Mouse (Mus musculus): Measurements from ENCODE around the gene Foxc1.

Gene Foxc1

DNA sequence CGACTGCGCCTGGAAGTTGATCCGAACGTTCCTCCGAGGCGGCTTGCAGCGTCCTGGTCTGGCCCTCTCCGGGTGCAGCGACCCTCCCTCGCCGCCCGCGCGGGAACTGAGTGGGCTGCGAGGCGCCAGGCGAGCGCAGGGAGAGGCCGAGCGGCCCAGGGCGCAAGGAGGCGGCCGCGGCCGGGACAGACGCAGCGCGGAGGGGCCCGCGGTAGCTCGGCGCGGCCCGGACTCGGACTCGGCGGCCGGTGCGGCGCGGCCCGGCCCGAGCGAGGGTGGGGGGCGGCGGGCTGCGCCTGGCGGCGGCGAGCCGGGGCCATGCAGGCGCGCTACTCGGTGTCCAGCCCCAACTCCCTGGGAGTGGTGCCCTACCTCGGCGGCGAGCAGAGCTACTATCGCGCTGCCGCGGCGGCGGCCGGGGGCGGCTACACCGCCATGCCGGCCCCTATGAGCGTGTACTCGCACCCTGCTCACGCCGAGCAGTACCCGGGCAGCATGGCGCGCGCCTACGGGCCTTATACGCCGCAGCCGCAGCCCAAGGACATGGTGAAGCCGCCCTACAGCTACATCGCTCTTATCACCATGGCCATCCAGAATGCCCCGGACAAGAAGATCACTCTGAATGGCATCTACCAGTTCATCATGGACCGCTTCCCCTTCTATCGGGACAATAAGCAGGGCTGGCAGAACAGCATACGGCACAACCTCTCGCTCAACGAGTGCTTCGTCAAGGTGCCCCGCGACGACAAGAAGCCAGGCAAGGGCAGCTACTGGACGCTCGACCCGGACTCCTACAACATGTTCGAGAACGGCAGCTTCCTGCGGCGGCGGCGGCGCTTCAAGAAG lies 680 bp downstream of the Foxc1 start:
- DNase-seq = no peak

DNA sequence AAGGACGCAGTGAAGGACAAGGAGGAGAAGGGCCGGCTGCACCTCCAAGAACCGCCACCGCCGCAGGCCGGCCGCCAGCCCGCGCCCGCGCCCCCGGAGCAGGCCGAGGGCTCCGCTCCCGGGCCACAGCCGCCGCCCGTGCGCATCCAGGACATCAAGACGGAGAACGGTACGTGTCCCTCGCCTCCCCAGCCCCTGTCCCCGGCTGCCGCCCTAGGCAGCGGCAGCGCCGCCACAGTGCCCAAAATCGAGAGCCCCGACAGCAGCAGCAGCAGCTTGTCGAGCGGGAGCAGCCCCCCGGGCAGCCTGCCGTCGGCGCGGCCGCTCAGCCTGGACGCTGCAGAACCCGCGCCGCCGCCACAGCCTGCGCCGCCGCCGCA lies 1.3 kb downstream of the Foxc1 start:
- DNase-seq = no peak

DNA sequence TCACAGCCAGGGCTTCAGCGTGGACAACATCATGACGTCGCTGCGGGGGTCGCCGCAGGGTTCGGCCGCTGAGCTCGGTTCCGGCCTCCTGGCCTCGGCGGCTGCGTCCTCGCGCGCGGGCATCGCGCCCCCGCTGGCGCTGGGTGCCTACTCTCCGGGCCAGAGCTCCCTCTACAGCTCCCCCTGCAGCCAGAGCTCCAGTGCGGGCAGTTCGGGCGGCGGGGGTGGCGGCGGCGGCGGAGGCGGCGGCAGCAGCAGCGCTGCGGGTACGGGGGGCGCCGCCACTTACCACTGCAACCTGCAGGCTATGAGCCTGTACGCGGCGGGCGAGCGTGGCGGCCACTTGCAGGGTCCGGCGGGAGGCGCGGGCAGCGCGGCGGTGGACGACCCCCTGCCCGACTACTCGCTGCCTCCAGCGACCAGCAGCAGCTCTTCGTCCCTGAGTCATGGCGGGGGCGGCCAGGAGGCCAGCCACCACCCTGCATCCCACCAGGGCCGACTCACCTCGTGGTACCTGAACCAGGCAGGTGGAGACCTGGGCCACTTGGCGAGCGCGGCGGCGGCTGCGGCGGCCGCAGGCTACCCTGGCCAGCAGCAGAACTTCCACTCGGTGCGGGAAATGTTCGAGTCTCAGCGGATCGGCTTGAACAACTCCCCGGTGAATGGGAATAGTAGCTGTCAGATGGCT lies 1.8 kb downstream of the Foxc1 start:
- DNase-seq = peak; percentile 37

DNA sequence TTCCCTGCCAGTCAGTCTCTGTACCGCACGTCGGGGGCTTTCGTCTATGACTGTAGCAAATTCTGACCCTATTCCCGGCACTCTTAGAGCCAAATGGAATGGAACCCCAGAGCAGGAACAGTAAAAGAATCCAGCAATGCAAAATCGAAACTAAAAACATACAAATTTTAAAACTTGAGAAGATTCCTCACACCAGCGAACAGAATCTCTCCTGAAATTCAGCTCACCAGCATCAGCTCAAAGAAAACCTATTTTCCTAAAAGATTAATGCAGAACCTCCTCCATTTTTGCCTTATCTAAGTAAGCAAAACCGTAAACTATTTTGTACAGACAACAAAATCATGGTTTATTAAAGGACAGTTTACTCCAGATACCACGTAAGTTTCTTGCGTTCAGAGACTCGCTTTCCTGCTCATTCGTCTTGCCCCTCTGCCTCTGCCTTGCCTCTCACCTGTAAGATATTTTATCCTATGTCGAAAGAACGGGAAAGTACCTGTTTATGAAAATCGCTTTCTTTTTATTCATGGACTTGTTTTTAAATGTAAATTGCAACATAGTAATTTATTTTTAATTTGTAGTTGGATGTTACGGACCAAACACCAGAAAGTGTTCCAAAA lies 2.5 kb downstream of the Foxc1 start:
- no peak for DNase-seq

DNA sequence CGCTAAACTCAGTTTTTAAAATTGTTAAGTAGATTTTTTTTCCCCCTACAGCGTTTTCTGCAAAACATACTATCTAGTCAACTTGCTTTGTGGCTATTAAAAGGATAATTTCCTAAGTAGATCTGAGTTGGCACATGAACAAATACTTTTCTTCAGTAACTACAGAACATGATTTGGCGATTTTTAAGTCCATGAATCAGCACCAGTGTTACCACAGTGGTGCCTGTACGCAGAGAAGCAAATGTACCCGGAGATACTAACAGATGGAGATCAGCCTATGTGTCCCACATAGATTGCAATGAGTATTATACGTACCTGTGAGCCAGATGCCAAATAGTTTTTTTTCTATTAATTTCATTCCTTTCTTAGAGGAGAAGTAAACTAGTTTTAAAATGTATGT lies 3.3 kb downstream of the Foxc1 start:
- DNase-seq = no peak

DNA sequence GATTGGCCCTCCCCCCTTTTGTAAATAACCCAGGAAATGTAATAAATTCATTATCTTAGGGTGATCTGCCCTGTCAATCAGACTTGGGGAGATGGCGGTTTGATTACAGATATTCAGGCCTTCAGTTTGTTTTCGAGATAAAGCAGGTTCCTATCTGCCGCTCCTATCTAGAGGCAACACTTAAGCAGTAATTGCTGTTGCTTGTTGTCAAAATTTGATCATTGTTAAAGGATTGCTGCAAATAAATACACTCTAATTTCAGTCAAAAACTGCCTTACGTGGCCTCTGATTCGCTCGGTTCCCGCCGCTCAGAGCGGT lies 3.9 kb downstream of the Foxc1 start:
- no peak for DNase-seq

GRCm38 (mm10) chr13:31810693-31811541 lies 4.5 kb downstream of the Foxc1 start:
- no peak for DNase-seq

- no peak for DNase-seq
Measured at GRCm38 (mm10) chr13:31811542-31812021, 5.1 kb downstream of the Foxc1 start.

GRCm38 (mm10) chr13:31812701-31813100 lies 6.3 kb downstream of the Foxc1 start:
- no peak for DNase-seq

- no peak for DNase-seq
Measured at GRCm38 (mm10) chr13:31815383-31816003, 9.1 kb downstream of the Foxc1 start.

- no peak for DNase-seq
Measured at GRCm38 (mm10) chr13:31818337-31818736, 11.9 kb downstream of the Foxc1 start.

DNA sequence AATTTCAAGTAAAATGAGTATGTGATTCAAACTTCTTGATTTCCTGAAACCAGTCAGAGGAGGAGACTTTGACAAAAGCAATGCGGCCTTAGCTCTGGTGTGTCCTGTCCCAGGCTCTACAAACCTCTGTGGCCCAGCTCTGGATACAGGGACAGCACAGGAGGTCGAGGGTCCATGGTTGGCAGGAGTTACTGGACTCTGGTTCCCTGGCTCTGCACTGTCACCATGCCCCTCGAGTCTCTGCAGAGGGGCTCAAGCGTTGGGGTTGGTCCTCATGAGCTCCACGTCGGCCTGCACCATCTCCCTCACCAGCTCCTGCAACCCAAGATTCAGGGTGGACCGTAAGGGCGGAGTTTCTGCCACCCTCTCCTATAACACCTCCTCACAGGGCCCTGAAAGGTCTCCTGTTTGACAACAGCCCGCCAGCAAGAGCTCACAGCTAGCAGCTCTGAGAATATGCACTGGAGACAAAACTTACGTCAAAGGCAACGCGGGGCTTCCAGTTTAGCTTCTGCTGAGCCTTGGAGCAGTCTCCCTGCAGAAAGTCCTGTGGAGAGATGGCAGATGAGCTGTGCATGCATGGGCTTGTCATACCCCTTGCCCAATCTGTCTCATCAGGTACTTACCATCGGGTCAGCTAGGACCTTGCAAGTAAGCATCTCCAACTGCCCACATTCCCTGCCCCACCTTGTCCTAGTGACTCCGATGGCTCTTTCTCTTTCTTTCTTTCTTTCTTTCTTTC lies 13.4 kb downstream of the Foxc1 start:
- DNase-seq = no peak

GRCm38 (mm10) chr13:31820587-31821017 lies 14.2 kb downstream of the Foxc1 start:
- DNase-seq = no peak

- no peak for DNase-seq
Measured at GRCm38 (mm10) chr13:31821050-31821449, 14.6 kb downstream of the Foxc1 start.

DNA sequence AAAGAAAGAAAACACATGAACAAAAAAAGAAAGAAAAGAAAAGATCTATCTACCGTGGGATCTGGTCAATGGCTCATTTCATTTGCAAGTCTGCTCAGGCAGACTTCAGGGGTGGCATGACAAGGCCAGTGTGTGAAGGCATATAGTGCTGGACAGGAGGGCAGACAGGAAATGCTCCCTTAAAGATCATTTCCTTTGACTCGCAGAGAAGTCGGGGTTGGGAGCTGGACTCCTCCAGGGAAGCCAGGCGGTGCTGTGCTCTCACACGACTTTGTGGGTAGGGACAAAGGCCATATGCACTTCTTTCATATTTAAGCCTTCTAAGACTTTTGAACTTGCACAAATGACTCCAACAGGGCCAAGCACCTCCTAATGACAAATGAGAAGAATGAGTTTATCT lies 16.9 kb downstream of the Foxc1 start:
- no peak for DNase-seq

DNA sequence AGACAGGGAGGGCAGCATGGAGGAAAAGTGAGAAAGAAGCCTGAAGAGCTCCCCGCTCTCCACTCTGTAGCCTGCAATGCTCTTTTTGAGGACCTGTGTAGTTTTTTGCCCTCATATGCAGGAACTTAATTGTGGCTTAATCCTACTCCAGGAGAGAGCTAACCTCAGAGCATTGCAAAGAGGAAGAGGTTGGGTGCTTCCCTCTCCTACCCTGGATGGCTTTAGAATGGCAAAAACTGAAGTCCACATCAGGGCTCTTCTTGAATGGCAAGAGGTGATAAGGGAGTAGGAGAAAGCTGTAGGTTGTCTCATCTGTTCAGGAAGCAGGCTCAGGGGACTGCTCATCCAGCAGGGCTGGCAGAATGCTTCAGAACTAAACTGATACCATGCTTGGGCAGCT lies 18.7 kb downstream of the Foxc1 start:
- DNase-seq = no peak

DNA sequence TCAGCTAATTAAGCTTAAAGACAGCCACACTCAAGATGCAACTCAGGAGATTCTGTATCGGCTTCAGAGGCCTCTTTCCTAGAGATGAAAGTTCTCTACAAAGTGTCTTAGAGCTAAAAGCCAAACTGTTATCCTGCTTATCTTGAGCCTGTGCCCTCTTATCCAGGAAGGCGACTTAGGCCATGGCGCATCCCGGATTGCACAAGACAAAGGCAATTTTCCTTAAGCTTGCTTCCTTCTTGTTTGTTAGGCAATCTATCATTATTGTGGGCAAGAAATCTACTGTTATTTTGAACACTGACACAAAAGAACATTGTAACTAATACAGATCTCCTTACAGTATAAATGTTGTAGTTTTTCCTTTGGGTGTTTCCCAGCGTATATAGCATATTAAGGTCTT lies 20.7 kb downstream of the Foxc1 start:
- no peak for DNase-seq

GRCm38 (mm10) chr13:31827820-31828332 lies 21.4 kb downstream of the Foxc1 start:
- no peak for DNase-seq

DNA sequence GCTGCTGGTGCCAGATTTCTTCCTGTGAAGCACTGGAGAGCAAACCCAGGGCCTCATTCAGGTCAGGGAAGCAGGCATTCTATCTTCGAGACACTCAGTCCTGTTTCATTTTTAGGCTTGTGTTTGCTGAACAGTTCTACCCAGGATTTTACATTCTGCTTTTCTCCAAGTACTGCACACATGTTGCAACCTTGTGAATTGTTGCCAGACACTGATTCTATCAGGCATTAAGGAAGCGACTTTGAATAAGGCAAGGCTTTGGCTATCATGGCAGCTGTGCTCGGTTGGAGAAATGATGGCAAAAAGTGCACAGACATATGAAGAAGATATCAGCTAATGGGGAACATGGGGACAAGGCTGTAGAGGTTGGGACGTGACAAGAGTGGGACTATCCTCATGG lies 22.0 kb downstream of the Foxc1 start:
- no peak for DNase-seq

DNA sequence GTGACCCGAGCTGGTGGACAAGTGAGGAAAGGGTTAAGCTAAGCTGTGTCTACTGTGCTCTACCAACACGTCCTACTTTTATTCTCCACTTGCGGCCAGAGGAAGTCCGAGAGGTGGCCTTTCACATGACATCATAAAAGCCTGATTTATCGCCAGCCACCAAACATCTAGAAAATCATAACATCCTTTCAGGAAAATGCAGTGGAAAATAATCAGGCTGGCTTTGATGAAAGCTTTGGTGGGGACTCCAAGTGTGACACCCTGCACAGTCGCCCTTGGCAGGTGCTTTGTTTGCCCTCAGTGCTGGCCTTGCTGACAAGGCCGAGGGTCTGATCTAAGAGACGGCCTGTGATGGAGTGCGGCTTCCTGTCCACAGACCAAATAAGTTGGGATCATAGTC lies 23.9 kb downstream of the Foxc1 start:
- no peak for DNase-seq

GRCm38 (mm10) chr13:31835802-31836201 lies 29.4 kb downstream of the Foxc1 start:
- no peak for DNase-seq
